Mouse (Mus musculus) liver, embryonic 13.5 days (tissue): ENCODE measurements around the gene Dnajc21. TPM values are rescaled to one million over a fixed set of nuclear protein-coding genes. Genes with fewer than 3 reads are reported as not detected.

Experiments
- polyA plus RNA-seq: library from polyadenylated mRNA; unstranded; fragments of >200 nt; fragmentation: Nextera tagmentation; extraction: Ambion mirVana; gene quantifications from 2 replicates; pipeline ENCODE4 v1.2.1, GENCODE M21; 2015

Dnajc21 gene
- polyA plus RNA-seq, 1 experiment from 2014 or later = 5.8 TPM

Other genes with a start within 250 kb of the Dnajc21 start
- gene Gm21973, start 145.1 kb downstream of the Dnajc21 start, polyA plus RNA-seq = not detected in 2 replicates
- gene Agxt2, start 112.0 kb downstream of the Dnajc21 start, polyA plus RNA-seq = 6.8 and 7.0 TPM in 2 replicates
- gene Brix1, start 15.4 kb upstream of the Dnajc21 start, polyA plus RNA-seq = 96.7 and 125 TPM in 2 replicates
- 21.6 and 26.4 TPM in 2 replicates for gene Rad1, start 15.5 kb upstream of the Dnajc21 start, polyA plus RNA-seq
- not detected in 2 replicates for gene Ttc23l, start 88.2 kb upstream of the Dnajc21 start, polyA plus RNA-seq
- gene Rai14, start 244.1 kb upstream of the Dnajc21 start, polyA plus RNA-seq = 4.3 and 5.2 TPM in 2 replicates